33 mouse cellular contexts compared by ENCODE assay signal in genomic region chr11:67756287-67756686, GRCm38 (mm10). TPM values are rescaled to one million over a fixed set of nuclear protein-coding genes. Genes with fewer than 3 reads are reported as not detected.
"Had no signal": no experiment of that assay in that cellular context is flagged by ENCODE, and none has a peak within 500 bp of the region (broad histone marks: within the 10 kb centered on the region; RNA-seq: fewer than 3 reads in every experiment).

No protein-coding gene starts in this region.

- DNase-seq: gastrocnemius, postnatal 14 days; gastrocnemius, postnatal 36 days; heart, adult 11 months; heart, adult 2 months; heart, postnatal 14 days; heart, postnatal 36 days; kidney, adult 11 months; kidney, adult 2 months; kidney, adult 9 months; kidney, postnatal 14 days; kidney, postnatal 36 days; layer of hippocampus, adult 9-11 months; layer of hippocampus, postnatal 36 days had no signal

- H3K4me3 ChIP-seq: heart, adult 2 months; heart, embryonic 13.5 days; heart, embryonic 15.5 days; hindbrain, embryonic 13.5 days; hindbrain, embryonic 15.5 days; kidney, embryonic 15.5 days; limb, embryonic 13.5 days; limb, embryonic 15.5 days; liver, embryonic 12.5 days had no signal

- H3K27ac ChIP-seq: heart, adult 2 months; heart, embryonic 13.5 days; heart, embryonic 15.5 days; hindbrain, embryonic 13.5 days; hindbrain, embryonic 15.5 days; hindbrain, postnatal 0 days; kidney, embryonic 15.5 days; kidney, postnatal 0 days; limb, embryonic 13.5 days; limb, embryonic 15.5 days; liver, embryonic 12.5 days; liver, embryonic 14.5 days had no signal

- ATAC-seq: hindbrain, postnatal 0 days; intestine, embryonic 16.5 days; liver, embryonic 12.5 days had no signal

- H3K4me1 ChIP-seq: heart, embryonic 13.5 days; heart, embryonic 15.5 days; hindbrain, embryonic 13.5 days; hindbrain, embryonic 15.5 days; kidney, embryonic 15.5 days; limb, embryonic 13.5 days; limb, embryonic 15.5 days; liver, embryonic 12.5 days had no signal

RNA-seq across cellular contexts. Expression of gene Glp2r, which starts 14.7 kb away (rescaled TPM):
- polyA plus RNA-seq: heart, adult 2 months; heart, embryonic 13.5 days; heart, embryonic 15.5 days; heart, postnatal 0 days; hindbrain, embryonic 11.5 days; hindbrain, embryonic 13.5 days; kidney, adult 2 months; kidney, postnatal 0 days; liver, adult 2 months had no signal

RNA-seq across cellular contexts. Expression of gene Gsg1l2, which starts 18.1 kb away (rescaled TPM):
- polyA plus RNA-seq: gonadal fat pad, adult 2 months; heart, adult 2 months; heart, embryonic 11.5 days; heart, embryonic 13.5 days; heart, embryonic 15.5 days; heart, postnatal 0 days; hindbrain, embryonic 11.5 days; hindbrain, embryonic 13.5 days; hindbrain, embryonic 15.5 days; hindbrain, postnatal 0 days; kidney, adult 2 months; kidney, embryonic 15.5 days; kidney, postnatal 0 days; limb, embryonic 11.5 days; limb, embryonic 13.5 days; limb, embryonic 15.5 days; liver, adult 2 months; liver, embryonic 12.5 days; liver, embryonic 14.5 days; liver, embryonic 16.5 days had no signal

RNA-seq across cellular contexts. Expression of gene Dhrs7c, which starts 41.7 kb away (rescaled TPM):
- polyA plus RNA-seq: hindbrain, embryonic 11.5 days; hindbrain, embryonic 13.5 days; hindbrain, embryonic 15.5 days; intestine, embryonic 14.5 days; kidney, postnatal 0 days; limb, embryonic 11.5 days; liver, adult 2 months; liver, embryonic 12.5 days; liver, embryonic 14.5 days had no signal
